Mouse (Mus musculus): ENCODE data around the gene Otud5. TPM values are rescaled to one million over a fixed set of nuclear protein-coding genes. Genes with fewer than 3 reads are reported as not detected.

Gene Otud5
- total and polyA plus RNA-seq, 3 experiments, result 16.6 to 24.5 (median 20.3) TPM

DNA sequence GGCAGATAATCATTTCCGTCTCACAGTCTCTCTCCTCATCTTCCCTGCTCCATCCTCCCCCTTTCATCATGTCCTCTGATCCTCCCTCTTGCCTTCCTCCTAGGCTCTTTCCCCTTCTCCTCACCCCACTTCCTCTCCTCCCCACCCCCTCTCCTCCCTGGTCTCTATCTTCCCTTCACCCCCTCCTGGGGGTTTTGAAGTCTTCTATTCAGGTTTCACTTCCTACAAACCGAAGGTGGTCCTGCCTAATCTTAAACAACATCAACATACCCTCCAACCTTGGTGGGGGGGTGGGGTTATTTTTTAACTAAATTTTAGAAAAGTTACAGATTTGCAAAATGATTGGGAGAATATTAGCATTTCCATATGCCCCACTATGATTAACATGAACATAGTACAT lies 27.3 kb downstream of the Otud5 start:
- no peaks in the 10 kb centered on the region for H3K4me1 ChIP-seq (ENCODE audit: control insufficient read depth, insufficient read depth, low read length)
- H3K27me3 ChIP-seq (ENCODE audit: control insufficient read depth, insufficient read depth, low read length), result no peaks in the 10 kb centered on the region
- no peak overlapping the region for H3K27ac ChIP-seq
- no peak for DNase-seq
- no peaks in the 10 kb centered on the region; the same call in 1 of the 2 replicates for H3K79me2 ChIP-seq (replicated peaks; ENCODE audit: control insufficient read depth, insufficient read depth, low read length)
- intact Hi-C loops (cut with DNase I), result no loop called here
- WGBS, result 34% methylated on average over 2 of the region's 2 CpGs
- H3K36me3 ChIP-seq (ENCODE audit: control insufficient read depth, insufficient read depth, low read length), result no peaks in the 10 kb centered on the region
- no peak overlapping the region for H3K9ac ChIP-seq (ENCODE audit: low read depth, low read length)
- TF ChIP-seq EP300 (IDR thresholded peaks at IDR 0.05; ENCODE audit: insufficient read depth, low read depth, low read length) (no peak), CTCF (IDR thresholded peaks at IDR 0.05) (no peak), POLR2A (IDR thresholded peaks at IDR 0.05; ENCODE audit: insufficient read depth, low read depth, low read length) (no peak)
- H3K4me3 ChIP-seq, result no peak overlapping the region

DNA sequence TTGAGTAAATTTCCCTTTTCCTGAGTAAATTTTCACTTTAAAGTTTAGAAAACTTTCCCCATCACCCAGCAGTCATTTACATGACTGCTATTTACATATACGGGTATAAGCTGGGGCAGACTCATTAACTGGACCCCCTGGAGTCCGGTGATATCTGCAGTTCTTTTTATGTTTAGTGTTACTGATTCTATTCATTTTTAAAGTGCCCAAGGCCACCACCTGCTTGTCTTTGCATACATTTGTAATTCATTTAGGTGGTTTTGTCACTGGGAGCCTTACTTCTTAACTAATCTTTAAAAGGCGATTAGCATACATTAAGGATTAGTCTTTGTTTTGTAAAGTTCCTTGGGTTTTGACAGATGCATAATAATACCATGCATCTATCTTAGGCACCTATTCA lies 28.7 kb downstream of the Otud5 start:
- no peak overlapping the region for H3K9ac ChIP-seq (ENCODE audit: low read depth, low read length)
- no peaks in the 10 kb centered on the region for H3K27me3 ChIP-seq (ENCODE audit: control insufficient read depth, insufficient read depth, low read length)
- no peaks in the 10 kb centered on the region for H3K36me3 ChIP-seq (ENCODE audit: control insufficient read depth, insufficient read depth, low read length)
- H3K27ac ChIP-seq, result no peak overlapping the region
- H3K4me3 ChIP-seq, result no peak overlapping the region
- no peaks in the 10 kb centered on the region; the same call in 1 of the 2 replicates for H3K79me2 ChIP-seq (replicated peaks; ENCODE audit: control insufficient read depth, insufficient read depth, low read length)
- intact Hi-C loops (cut with DNase I), result no loop called here
- H3K4me1 ChIP-seq (ENCODE audit: control insufficient read depth, insufficient read depth, low read length), result no peaks in the 10 kb centered on the region
- WGBS, result 53% methylated on average over 3 of the region's 3 CpGs
- DNase-seq, result no peak
- no peak for TF ChIP-seq EP300 (IDR thresholded peaks at IDR 0.05; ENCODE audit: insufficient read depth, low read depth, low read length)
- no peak for TF ChIP-seq CTCF (IDR thresholded peaks at IDR 0.05)
- TF ChIP-seq POLR2A (IDR thresholded peaks at IDR 0.05; ENCODE audit: insufficient read depth, low read depth, low read length), result no peak

DNA sequence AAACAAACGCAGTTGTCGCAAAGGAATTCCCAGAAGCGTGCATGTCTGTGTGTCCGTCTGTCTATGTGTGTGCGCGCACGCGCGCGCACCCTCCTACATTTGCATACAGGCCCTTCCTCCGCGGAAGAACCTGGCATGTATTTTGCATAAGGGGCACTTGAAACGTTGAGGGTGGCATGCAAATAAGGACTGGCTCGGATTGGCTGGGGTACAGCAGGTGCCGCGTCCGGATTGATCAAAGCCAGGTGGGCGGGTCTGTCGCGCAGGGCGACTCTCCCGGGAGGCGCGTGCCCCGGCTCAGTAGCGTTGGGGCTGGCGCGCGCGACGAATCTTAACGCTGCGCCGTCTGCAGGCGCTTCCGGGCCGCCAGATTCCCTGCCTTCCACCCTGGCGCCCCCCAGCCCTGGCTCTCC lies 36.8 kb downstream of the Otud5 start, which contains the start of gene Pim2:
Pim2 (plus strand) TSS at position 256 of the 413 bp plus-strand sequence.
- H3K27ac ChIP-seq, result peak within 1 kb of the TSS; percentile 5; the same call in 1 of the 2 replicates
- peak within 1 kb of the TSS; percentile 57 for H3K9ac ChIP-seq (ENCODE audit: low read depth, low read length)
- TF ChIP-seq POLR2A (IDR thresholded peaks at IDR 0.05; ENCODE audit: insufficient read depth, low read depth, low read length), result no peak
- TF ChIP-seq CTCF (IDR thresholded peaks at IDR 0.05), result 0 out of 2 replicates have a peak, but pooled peaks have one; percentile 3
- 0 out of 2 replicates have a peak, but pooled peaks have one; percentile 19 for TF ChIP-seq EP300 (IDR thresholded peaks at IDR 0.05; ENCODE audit: insufficient read depth, low read depth, low read length)
- peak within 1 kb of the TSS; percentile 54 for H3K4me3 ChIP-seq
- peak; percentile 70 to 85 for DNase-seq
- no peaks in the 10 kb centered on the region for H3K36me3 ChIP-seq (ENCODE audit: control insufficient read depth, insufficient read depth, low read length)
- intact Hi-C loops (cut with DNase I), result no loop called here
- H3K79me2 ChIP-seq (replicated peaks; ENCODE audit: control insufficient read depth, insufficient read depth, low read length), result no peaks in the 10 kb centered on the region
- H3K27me3 ChIP-seq (ENCODE audit: control insufficient read depth, insufficient read depth, low read length), result no peaks in the 10 kb centered on the region
- 12% methylated on average over 35 of the region's 38 CpGs for WGBS
- no peaks in the 10 kb centered on the region for H3K4me1 ChIP-seq (ENCODE audit: control insufficient read depth, insufficient read depth, low read length)

DNA sequence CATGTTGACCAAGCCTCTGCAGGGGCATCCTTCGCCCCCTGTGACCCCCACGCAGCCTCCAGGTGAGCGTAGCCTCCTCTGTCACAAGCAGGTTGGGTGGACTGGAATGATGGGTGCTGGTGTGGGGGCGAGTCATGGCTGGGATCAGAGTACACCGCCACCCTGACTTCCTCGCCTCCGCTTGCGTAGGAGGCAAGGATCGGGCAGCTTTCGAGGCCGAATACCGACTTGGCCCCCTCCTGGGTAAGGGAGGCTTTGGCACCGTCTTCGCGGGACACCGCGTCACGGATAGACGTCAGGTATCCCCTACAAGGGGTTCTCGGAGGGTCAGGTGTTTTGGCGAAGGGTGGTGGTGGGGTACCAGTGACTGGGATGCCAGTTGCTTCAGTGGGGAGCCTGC lies 37.3 kb downstream of the Otud5 start:
- intact Hi-C loops (cut with DNase I), result no loop called here
- peak in 1 of 2 experiments; percentile 37 for DNase-seq
- Histone ChIP-seq H3K4me1 (ENCODE audit: control insufficient read depth, insufficient read depth, low read length) (no peaks in the 10 kb centered on the region), H3K4me3 (peak overlapping the region; percentile 54), H3K79me2 (replicated peaks; ENCODE audit: control insufficient read depth, insufficient read depth, low read length) (no peaks in the 10 kb centered on the region), H3K27me3 (ENCODE audit: control insufficient read depth, insufficient read depth, low read length) (no peaks in the 10 kb centered on the region), H3K9ac (ENCODE audit: low read depth, low read length) (peak overlapping the region; percentile 57), H3K27ac (peak overlapping the region; percentile 5; the same call in 1 of the 2 replicates), H3K36me3 (ENCODE audit: control insufficient read depth, insufficient read depth, low read length) (no peaks in the 10 kb centered on the region)
- WGBS, result 18% methylated on average over 21 of the region's 21 CpGs
- TF ChIP-seq POLR2A (IDR thresholded peaks at IDR 0.05; ENCODE audit: insufficient read depth, low read depth, low read length), result no peak
- TF ChIP-seq CTCF (IDR thresholded peaks at IDR 0.05), result no peak
- TF ChIP-seq EP300 (IDR thresholded peaks at IDR 0.05; ENCODE audit: insufficient read depth, low read depth, low read length), result no peak

DNA sequence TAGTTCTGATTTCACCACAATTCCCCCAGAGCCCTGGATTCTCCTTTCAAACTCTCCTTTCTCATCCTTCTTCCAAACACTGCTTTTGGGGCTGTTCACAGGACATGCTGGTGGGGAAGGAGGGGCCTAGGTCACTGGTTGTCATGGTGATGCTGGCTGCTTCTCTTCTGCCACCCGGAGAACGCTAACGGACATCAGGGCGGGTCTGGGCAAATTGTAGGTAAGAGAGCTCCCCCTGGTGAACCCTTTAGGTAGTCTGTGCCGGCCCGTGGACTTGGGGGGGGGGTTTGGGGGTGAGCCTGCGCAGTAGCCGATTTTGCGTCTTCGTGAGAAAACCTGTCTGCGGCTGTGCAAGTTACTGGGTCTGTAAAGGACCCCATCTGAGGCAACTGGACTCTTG lies 38.7 kb downstream of the Otud5 start:
- H3K4me3 ChIP-seq, result no peak overlapping the region
- H3K36me3 ChIP-seq (ENCODE audit: control insufficient read depth, insufficient read depth, low read length), result no peaks in the 10 kb centered on the region
- 12% methylated on average over 11 of the region's 11 CpGs for WGBS
- no peak overlapping the region for H3K9ac ChIP-seq (ENCODE audit: low read depth, low read length)
- no peaks in the 10 kb centered on the region for H3K4me1 ChIP-seq (ENCODE audit: control insufficient read depth, insufficient read depth, low read length)
- H3K27ac ChIP-seq, result no peak overlapping the region
- no peaks in the 10 kb centered on the region for H3K79me2 ChIP-seq (replicated peaks; ENCODE audit: control insufficient read depth, insufficient read depth, low read length)
- intact Hi-C loops (cut with DNase I), result loop anchor here (5.0 kb wide), 1 partner anchor 33 kb away; no protein-coding TSS in a partner anchor
- H3K27me3 ChIP-seq (ENCODE audit: control insufficient read depth, insufficient read depth, low read length), result no peaks in the 10 kb centered on the region
- peak; percentile 55 to 58 for DNase-seq
- TF ChIP-seq EP300 (IDR thresholded peaks at IDR 0.05; ENCODE audit: insufficient read depth, low read depth, low read length) (no peak), CTCF (IDR thresholded peaks at IDR 0.05) (peak; percentile 63), POLR2A (IDR thresholded peaks at IDR 0.05; ENCODE audit: insufficient read depth, low read depth, low read length) (no peak)

DNA sequence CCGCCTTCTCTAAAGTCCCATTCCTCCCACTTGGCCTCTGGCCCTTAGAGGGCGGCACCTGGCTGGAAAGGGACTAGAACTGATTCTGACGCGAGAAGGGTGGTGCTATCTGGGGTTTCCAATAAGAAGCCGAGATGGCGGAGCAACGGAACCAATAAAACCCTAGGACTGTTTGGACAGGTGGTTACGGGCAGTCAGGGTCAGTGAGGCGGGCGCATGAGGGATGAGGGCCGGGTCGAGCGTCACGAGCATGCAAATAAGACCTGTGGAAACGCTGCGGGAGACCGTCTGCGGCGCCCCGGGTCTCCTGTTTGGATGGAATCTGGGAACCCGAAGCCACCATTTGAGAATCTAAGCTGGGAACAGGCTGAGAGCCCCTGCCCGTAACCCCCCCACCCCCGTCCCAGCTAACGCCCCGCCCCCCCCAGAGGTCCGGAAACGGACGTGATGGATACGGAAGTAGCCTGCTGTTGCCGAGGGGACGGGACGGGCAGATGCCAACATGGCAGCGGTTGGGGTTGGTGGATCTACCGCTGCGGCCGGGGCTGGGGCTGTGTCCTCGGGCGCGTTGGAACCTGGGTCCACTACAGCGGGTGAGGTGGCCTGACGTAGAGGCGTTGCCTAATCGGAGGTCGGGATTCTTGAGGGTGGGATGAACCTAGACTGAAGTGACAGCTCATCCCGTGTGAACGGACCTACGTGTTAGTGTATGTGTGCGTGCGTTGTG lies 42.8 kb downstream of the Otud5 start, which contains the start of gene Slc35a2:
Slc35a2 (plus strand) TSS at position 188 of the 727 bp plus-strand sequence.
- Histone ChIP-seq H3K9ac (ENCODE audit: low read depth, low read length) (peak within 1 kb of the TSS; percentile 81), H3K79me2 (replicated peaks; ENCODE audit: control insufficient read depth, insufficient read depth, low read length) (no peaks in the 10 kb centered on the region), H3K27ac (peak within 1 kb of the TSS; percentile 87), H3K4me3 (peak within 1 kb of the TSS; percentile 74), H3K36me3 (ENCODE audit: control insufficient read depth, insufficient read depth, low read length) (no peaks in the 10 kb centered on the region), H3K4me1 (ENCODE audit: control insufficient read depth, insufficient read depth, low read length) (no peaks in the 10 kb centered on the region), H3K27me3 (ENCODE audit: control insufficient read depth, insufficient read depth, low read length) (no peaks in the 10 kb centered on the region)
- intact Hi-C loops (cut with DNase I), result loop anchor here (1.0 to 5.0 kb wide), 2 partner anchors 11 to 37 kb away; no protein-coding TSS in a partner anchor
- 12% methylated on average over 49 of the region's 49 CpGs for WGBS
- peak; percentile 87 to 90 for DNase-seq
- TF ChIP-seq CTCF (IDR thresholded peaks at IDR 0.05) (peak; percentile 26), EP300 (IDR thresholded peaks at IDR 0.05; ENCODE audit: insufficient read depth, low read depth, low read length) (peak; percentile 6; the same call in 1 of the 2 replicates), POLR2A (IDR thresholded peaks at IDR 0.05; ENCODE audit: insufficient read depth, low read depth, low read length) (peak; percentile 65)
